ENCODE assay signal across 10 mouse cellular contexts in genomic region chr8:84702561-84702960, GRCm38 (mm10). TPM values are rescaled to one million over a fixed set of nuclear protein-coding genes. Genes with fewer than 3 reads are reported as not detected.
DNase-seq lines count a peak whose midpoint lies in the region; ATAC-seq and TF ChIP-seq lines count a peak whose summit lies in the region.
"Had no signal": no experiment of that assay in that cellular context is flagged by ENCODE, and none has a peak within 500 bp of the region (broad histone marks: within the 10 kb centered on the region; RNA-seq: fewer than 3 reads in every experiment).

No protein-coding gene starts in this region.

- TF ChIP-seq CTCF in heart, adult 2 months (IDR thresholded peaks at IDR 0.05): no peak

- TF ChIP-seq POLR2A in heart, adult 2 months (IDR thresholded peaks at IDR 0.05; ENCODE audit: insufficient read depth, low read depth, low read length): no peak

- H3K9me3 ChIP-seq in forebrain, embryonic 14.5 days (replicated peaks; ENCODE audit: control insufficient read depth, low read length): no peaks in the 10 kb centered on the region

- WGBS in heart, adult 2 months: 58% methylated on average over 9 of the region's 9 CpGs
- WGBS in forebrain, embryonic 14.5 days: 76% methylated on average over 9 of the region's 9 CpGs

- TF ChIP-seq EP300 in heart, adult 2 months (IDR thresholded peaks at IDR 0.05; ENCODE audit: insufficient read depth, low read depth, low read length): no peak

- peak in 1 of 2 experiments; percentile 42 for DNase-seq in heart, adult 2 months
- DNase-seq in heart, adult 9 months (ENCODE audit: low spot score in 2 of 2): no peak
- peak; percentile 58 for DNase-seq in A20 (ENCODE audit: low read depth, low spot score)
- no peak for DNase-seq in forebrain, embryonic 14.5 days (ENCODE audit: low spot score)
- DNase-seq in liver: peak; percentile 70
- no peak for DNase-seq in embryo, embryonic 11 days
- DNase-seq in adrenal gland, postnatal 25 days: no peak
- DNase-seq: gastrocnemius, postnatal 36 days had no signal

- peak overlapping the region; percentile 56 for H3K4me3 ChIP-seq in heart, adult 2 months
- H3K4me3 ChIP-seq in forebrain, embryonic 14.5 days (ENCODE audit: low read depth, low read length): no peak overlapping the region
- H3K4me3 ChIP-seq: myocyte had no signal

- no peaks in the 10 kb centered on the region for H3K36me3 ChIP-seq in heart, adult 2 months (ENCODE audit: control insufficient read depth, insufficient read depth, low read length)
- H3K36me3 ChIP-seq in forebrain, embryonic 14.5 days (ENCODE audit: control insufficient read depth, insufficient read depth, low read length): peaks cover 27% of the 10 kb centered on the region

- no peaks in the 10 kb centered on the region for H3K79me2 ChIP-seq in heart, adult 2 months (replicated peaks; ENCODE audit: control insufficient read depth, insufficient read depth, low read length)

- intact Hi-C loops in heart, adult 2 months (cut with DNase I): no loop called here

- no peaks in the 10 kb centered on the region for H3K27me3 ChIP-seq in heart, adult 2 months (ENCODE audit: control insufficient read depth, insufficient read depth, low read length)
- H3K27me3 ChIP-seq in forebrain, embryonic 14.5 days (replicated peaks; ENCODE audit: control insufficient read depth, insufficient read depth, low read length): peaks cover 34% of the 10 kb centered on the region

- peak overlapping the region; percentile 7; the same call in 1 of the 2 replicates for H3K4me2 ChIP-seq in forebrain, embryonic 14.5 days (ENCODE audit: low read length)

- peak overlapping the region; percentile 68 for H3K9ac ChIP-seq in heart, adult 2 months (ENCODE audit: low read depth, low read length)
- no peak overlapping the region for H3K9ac ChIP-seq in forebrain, embryonic 14.5 days (ENCODE audit: low read length)

- no peak for ATAC-seq in forebrain, embryonic 14.5 days
- no peak for ATAC-seq in frontal cortex, adult (ENCODE audit: low TSS enrichment)

- peaks cover 22% of the 10 kb centered on the region for H3K4me1 ChIP-seq in heart, adult 2 months (ENCODE audit: control insufficient read depth, insufficient read depth, low read length)
- peaks cover 17% of the 10 kb centered on the region for H3K4me1 ChIP-seq in forebrain, embryonic 14.5 days (ENCODE audit: control insufficient read depth, insufficient read depth, low read length)

- peak overlapping the region; percentile 90 for H3K27ac ChIP-seq in heart, adult 2 months
- no peak overlapping the region for H3K27ac ChIP-seq in forebrain, embryonic 14.5 days (ENCODE audit: low read depth, low read length)

RNA-seq across cellular contexts. Expression of gene Lyl1, which starts 1.3 kb away (rescaled TPM):
- total RNA-seq in heart, adult 2 months (2021): 1 to 10 TPM; 3.0 to 3.7 TPM
- 4.0 and 7.7 TPM in 2 replicates for polyA plus RNA-seq in heart, adult 2 months (2012; rRNA removed)
- 2.9 and 3.8 TPM in 2 replicates for polyA plus RNA-seq in forebrain, embryonic 14.5 days (2014; fragmentation: Nextera tagmentation; extraction: Ambion mirVana)
- total RNA-seq in adrenal gland, postnatal 25 days (2021): 3.1 and 3.8 TPM in 2 replicates
- polyA plus RNA-seq: myocyte had no signal

RNA-seq across cellular contexts. Expression of gene Nacc1, which starts 14.9 kb away (rescaled TPM):
- total RNA-seq in heart, adult 2 months (2021): 10 to 100 TPM; 30.5 to 31.0 TPM
- 45.3 and 50.5 TPM in 2 replicates for polyA plus RNA-seq in heart, adult 2 months (2012; rRNA removed)
- 17.0 and 17.6 TPM in 2 replicates for polyA plus RNA-seq in forebrain, embryonic 14.5 days (2014; fragmentation: Nextera tagmentation; extraction: Ambion mirVana)
- total RNA-seq in adrenal gland, postnatal 25 days (2021): 73.9 and 76.0 TPM in 2 replicates

RNA-seq across cellular contexts. Expression of gene Trmt1, which starts 16.5 kb away (rescaled TPM):
- 10 to 100 TPM; 32.0 to 37.4 TPM for total RNA-seq in heart, adult 2 months (2021)
- 39.9 and 50.8 TPM in 2 replicates for polyA plus RNA-seq in heart, adult 2 months (2012; rRNA removed)
- 47.8 and 52.3 TPM in 2 replicates for polyA plus RNA-seq in forebrain, embryonic 14.5 days (2014; fragmentation: Nextera tagmentation; extraction: Ambion mirVana)
- total RNA-seq in adrenal gland, postnatal 25 days (2021): 75.1 and 83.9 TPM in 2 replicates

RNA-seq across cellular contexts. Expression of gene G430095P16Rik, which starts 20.2 kb away (rescaled TPM):
- under 1 TPM in 1 of 2 experiments, not detected in 1; 0.55 TPM for total RNA-seq in heart, adult 2 months (2021)
- polyA plus RNA-seq in heart, adult 2 months (2012; rRNA removed): 0.70 TPM in 1 of 2 replicates, not detected in the other
- polyA plus RNA-seq in forebrain, embryonic 14.5 days (2014; fragmentation: Nextera tagmentation; extraction: Ambion mirVana): 1.5 and 1.7 TPM in 2 replicates
- not detected in 2 replicates for total RNA-seq in adrenal gland, postnatal 25 days (2021)

RNA-seq across cellular contexts. Expression of gene Ier2, which starts 39.9 kb away (rescaled TPM):
- total RNA-seq in heart, adult 2 months (2021): 10 to 100 TPM; 11.8 to 13.0 TPM
- polyA plus RNA-seq in heart, adult 2 months (2012; rRNA removed): 6.8 and 8.1 TPM in 2 replicates
- polyA plus RNA-seq in forebrain, embryonic 14.5 days (2014; fragmentation: Nextera tagmentation; extraction: Ambion mirVana): 26.5 and 29.3 TPM in 2 replicates
- 19.6 and 22.3 TPM in 2 replicates for total RNA-seq in adrenal gland, postnatal 25 days (2021)

Comparison
In these comparisons a context has a peak if more than half of its experiments do, and no peak if none do; other contexts are left out.
1. DNase-seq: peak in A20 (single experiment) and liver (single experiment); none in heart, adult 9 months (0 of 2), forebrain, embryonic 14.5 days (single experiment), embryo, embryonic 11 days (single experiment) and adrenal gland, postnatal 25 days (single experiment).